Mouse (Mus musculus) heart, postnatal 14 days (tissue): ENCODE measurements at regions not wholly inside any gene's neighbourhood (a gene's known extent, or its start where the extent isn't known, plus 50 kb on each side); places are given as distances from the start of the nearest gene placed in this dataset.

Experiments used
- DNase-seq, 2 experiments: peaks; one replicate each; pipeline ENCODE4 v3.0.0; 2021 to 2022
- intact Hi-C: fragments of 180-260 bp; cut with DNase I; formaldehyde crosslinking; loops from one replicate; pipeline ENCODE4 v1.15.1; 2025

- DNase-seq: no peak
- intact Hi-C loops: no loop called here
Observed at GRCm38 (mm10) chr2:47053689-47054088, 1760.2 kb upstream of the Acvr2a start.

GRCm38 (mm10) chr2:47074191-47074590, 1739.7 kb upstream of the Acvr2a start:
- intact Hi-C loops: no loop called here
- no peak for DNase-seq

GRCm38 (mm10) chr2:47075225-47075624, 1738.7 kb upstream of the Acvr2a start:
- no peak for DNase-seq
- intact Hi-C loops: no loop called here

DNA sequence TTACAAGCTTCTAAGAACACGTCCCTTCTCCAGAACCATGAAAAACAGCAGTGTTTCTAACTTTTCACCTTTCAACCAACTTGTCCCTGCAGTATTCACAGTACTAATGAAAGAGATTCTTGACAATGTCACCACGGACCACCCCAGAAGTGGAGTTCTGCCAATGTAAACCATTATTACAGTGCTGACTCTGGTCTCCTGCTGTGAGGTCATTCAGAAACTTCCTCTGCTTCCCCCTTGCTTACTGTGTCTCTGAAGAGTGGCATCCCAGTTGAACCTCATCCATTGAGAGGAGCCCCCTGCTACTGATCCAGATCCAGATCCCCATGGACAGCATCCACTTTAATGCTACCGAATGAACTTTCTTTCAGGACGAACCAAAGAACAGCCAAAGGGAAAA, 1725.3 kb upstream of the Acvr2a start:
- intact Hi-C loops: no loop called here
- DNase-seq: peak in 1 of 2 experiments; percentile 12

- DNase-seq: no peak
- intact Hi-C loops: no loop called here
Observed at GRCm38 (mm10) chr2:47095993-47096392, 1717.9 kb upstream of the Acvr2a start.

- intact Hi-C loops: no loop called here
- no peak for DNase-seq
Observed at GRCm38 (mm10) chr2:47139435-47139834, 1674.5 kb upstream of the Acvr2a start.

DNA sequence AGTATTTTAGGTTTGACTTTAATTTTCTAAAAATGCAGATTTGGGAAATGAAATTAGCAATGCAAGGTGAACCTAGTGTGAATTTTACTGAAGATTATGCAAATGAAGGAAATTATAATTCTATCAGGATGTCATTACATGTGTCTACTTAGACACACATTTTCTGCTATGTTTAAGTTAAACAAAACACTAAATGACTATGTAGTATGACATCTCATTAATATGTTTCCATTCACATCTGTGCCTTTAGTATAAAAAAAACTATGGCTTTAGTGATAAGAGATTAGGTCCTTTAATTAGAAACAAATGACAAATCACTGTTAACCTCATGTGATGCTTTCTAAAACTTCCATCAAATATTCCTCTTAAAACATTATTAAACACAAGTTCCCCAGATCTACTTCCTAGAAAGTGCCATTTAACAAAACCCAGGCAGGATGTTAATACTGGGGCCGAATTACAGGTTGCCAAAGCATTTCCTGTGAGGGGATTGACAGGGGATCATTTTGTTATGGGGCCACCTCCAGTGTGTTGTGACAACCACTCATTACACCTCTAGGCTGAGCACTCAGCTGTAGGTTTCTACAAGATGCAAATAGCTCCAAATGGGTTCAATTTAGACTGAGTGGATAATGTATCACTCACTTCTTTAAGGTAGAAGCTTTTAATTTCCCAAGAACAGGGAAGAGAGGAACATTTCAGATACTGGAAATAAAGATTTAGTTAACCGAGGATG, 1629.7 kb upstream of the Acvr2a start:
- DNase-seq: no peak
- intact Hi-C loops: no loop called here
